Mouse (Mus musculus) C2C12 (cell line): ENCODE results near the gene Nln. TPM values are rescaled to one million over a fixed set of nuclear protein-coding genes. Genes with fewer than 3 reads are reported as not detected.

Experiments used
- H3K27me3 ChIP-seq: one replicate; pipeline ENCODE4 v1.6.1; 2011; ENCODE audit not compliant: control insufficient read depth, insufficient read depth, insufficient read length
- H3K36me3 ChIP-seq: one replicate; pipeline ENCODE4 v1.6.1; 2011; ENCODE audit not compliant: control insufficient read depth, insufficient read depth
- H3K4me3 ChIP-seq: one replicate; pipeline ENCODE4 v1.5.1; 2011; ENCODE audit warnings: mild to moderate bottlenecking, control low read depth; ENCODE audit not compliant: poor library complexity, insufficient read depth, severe bottlenecking
- H3K79me2 ChIP-seq: one replicate; pipeline ENCODE4 v1.6.1; 2011; ENCODE audit not compliant: control insufficient read depth, insufficient read depth
- H3K79me3 ChIP-seq: one replicate; pipeline ENCODE4 v1.6.1; 2011; ENCODE audit warnings: low read depth, control low read depth
- H3ac ChIP-seq: one replicate; pipeline ENCODE3; 2011; ENCODE audit warnings: low read depth; ENCODE audit not compliant: control insufficient read depth, insufficient read length
- CEBPB ChIP-seq: IDR thresholded peaks from one replicate; pipeline ENCODE4 v1.6.1; 2011; ENCODE audit warnings: low read depth, mild to moderate bottlenecking, control low read depth, moderate library complexity
- CTCF ChIP-seq: IDR thresholded peaks from one replicate; pipeline ENCODE4 v1.5.1; 2011; ENCODE audit not compliant: control insufficient read depth, insufficient read depth, insufficient read length
- FOSL1 ChIP-seq: IDR thresholded peaks from one replicate; pipeline ENCODE4 v1.8.0; 2011; ENCODE audit warnings: mild to moderate bottlenecking, low read length; ENCODE audit not compliant: poor library complexity, insufficient read depth, severe bottlenecking
- MAX ChIP-seq: IDR thresholded peaks from one replicate; pipeline ENCODE4 v1.6.1; 2011; ENCODE audit warnings: mild to moderate bottlenecking, control low read depth
- MYOD1 ChIP-seq: IDR thresholded peaks from one replicate; pipeline ENCODE4 v1.6.1; 2011; ENCODE audit warnings: low read depth; ENCODE audit not compliant: control insufficient read depth, insufficient read length
- MYOG ChIP-seq: IDR thresholded peaks from one replicate; pipeline ENCODE4 v1.6.1; 2011; ENCODE audit not compliant: control insufficient read depth, insufficient read length; ENCODE audit errors: extremely low read depth
- USF1 ChIP-seq: IDR thresholded peaks from one replicate; pipeline ENCODE4 v1.6.1; 2011; ENCODE audit warnings: low read depth, mild to moderate bottlenecking, control low read depth, moderate library complexity
- polyA plus RNA-seq: library from polyadenylated mRNA; unstranded; fragments of >200 nt; fragmentation: generic; extraction: Trizol; gene quantifications from one replicate; pipeline ENCODE4 v1.2.1, GENCODE M21; 2012; ENCODE audit warnings: missing spikeins

Nln gene
- polyA plus RNA-seq, 1 experiment = 13.9 TPM

DNA sequence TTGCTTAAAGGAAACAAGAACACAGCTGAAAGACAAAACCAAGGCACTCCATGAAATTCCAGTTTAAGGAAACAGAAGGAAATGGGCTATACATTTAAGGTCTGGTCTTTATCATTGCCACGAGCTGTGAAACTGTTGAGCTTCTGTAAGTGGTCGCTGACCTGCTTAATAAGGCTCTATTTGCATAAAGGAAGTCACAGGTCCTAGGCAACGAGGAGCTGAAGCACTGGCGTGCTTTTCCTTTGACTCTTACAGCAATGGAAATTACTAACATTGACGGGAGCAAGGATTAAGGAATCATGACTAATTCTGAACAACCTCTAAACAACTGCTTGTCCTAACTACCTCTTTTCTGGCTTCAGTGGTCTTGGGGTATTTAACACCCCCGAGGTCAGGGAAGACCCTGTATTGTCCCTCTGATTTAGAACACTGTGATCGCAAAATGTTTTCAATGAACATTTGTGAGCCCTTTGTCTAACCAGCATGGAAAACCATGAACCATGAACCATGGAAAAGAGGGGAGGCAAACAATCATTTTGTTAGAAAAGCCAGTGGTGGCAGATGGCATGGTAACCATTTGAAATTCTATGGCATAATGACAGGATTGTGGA, 90.8 kb downstream of the Nln start:
- no peak for TF ChIP-seq USF1
- TF ChIP-seq MYOG = no peak
- no peak for TF ChIP-seq FOSL1
- TF ChIP-seq MAX = no peak
- TF ChIP-seq CEBPB = no peak
- TF ChIP-seq MYOD1 = no peak
- no peak for TF ChIP-seq CTCF
- Histone ChIP-seq H3K4me3 (no peak overlapping the region), H3K36me3 (peaks cover 7% of the 10 kb centered on the region), H3ac (no peak overlapping the region), H3K79me2 (no peaks in the 10 kb centered on the region), H3K27me3 (no peaks in the 10 kb centered on the region), H3K79me3 (no peaks in the 10 kb centered on the region)

DNA sequence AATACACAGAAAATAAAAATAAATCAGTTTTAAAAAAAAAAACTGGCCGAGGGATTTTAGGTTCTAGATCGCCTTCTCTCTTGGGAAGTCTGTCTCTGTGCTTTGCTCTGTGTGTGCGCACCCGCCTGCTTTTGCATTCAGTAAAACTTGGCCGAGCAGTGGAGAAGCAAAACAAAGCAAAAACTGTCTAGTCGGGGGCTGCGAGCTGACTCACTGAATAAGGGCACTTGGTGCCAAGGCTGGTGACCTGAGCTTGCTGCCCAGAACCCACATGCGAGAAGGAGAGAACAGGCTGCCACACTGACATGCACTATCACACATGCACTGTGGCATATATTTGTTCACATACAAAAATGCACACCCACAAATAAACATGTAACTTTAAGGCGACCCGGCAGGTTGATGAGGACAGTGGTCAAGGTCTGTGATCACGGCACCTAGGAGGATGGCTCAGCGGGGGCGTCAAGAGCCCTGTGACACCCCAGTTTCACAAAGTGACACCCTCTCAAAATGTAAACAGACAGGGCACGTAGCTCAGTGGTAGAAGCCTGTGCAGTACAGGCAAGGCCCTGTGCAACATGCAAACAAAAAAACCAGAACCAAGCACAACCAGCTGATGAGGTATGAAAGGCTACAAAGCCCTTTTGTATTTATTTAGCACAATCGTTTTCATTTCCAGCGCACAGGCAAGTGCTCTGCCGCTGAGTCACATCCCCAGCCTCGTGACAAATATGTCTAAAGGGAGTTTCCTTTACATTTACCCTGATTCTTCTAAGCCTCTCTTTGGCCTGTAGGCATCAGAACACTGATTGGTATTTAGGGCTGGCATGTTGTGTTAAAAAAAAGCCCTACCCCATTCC, 93.9 kb downstream of the Nln start:
- H3K27me3 ChIP-seq = no peaks in the 10 kb centered on the region
- no peak overlapping the region for H3ac ChIP-seq
- no peaks in the 10 kb centered on the region for H3K36me3 ChIP-seq
- peak; percentile 42 for TF ChIP-seq USF1
- no peak for TF ChIP-seq CTCF
- no peaks in the 10 kb centered on the region for H3K79me2 ChIP-seq
- H3K4me3 ChIP-seq = no peak overlapping the region
- H3K79me3 ChIP-seq = no peaks in the 10 kb centered on the region

DNA sequence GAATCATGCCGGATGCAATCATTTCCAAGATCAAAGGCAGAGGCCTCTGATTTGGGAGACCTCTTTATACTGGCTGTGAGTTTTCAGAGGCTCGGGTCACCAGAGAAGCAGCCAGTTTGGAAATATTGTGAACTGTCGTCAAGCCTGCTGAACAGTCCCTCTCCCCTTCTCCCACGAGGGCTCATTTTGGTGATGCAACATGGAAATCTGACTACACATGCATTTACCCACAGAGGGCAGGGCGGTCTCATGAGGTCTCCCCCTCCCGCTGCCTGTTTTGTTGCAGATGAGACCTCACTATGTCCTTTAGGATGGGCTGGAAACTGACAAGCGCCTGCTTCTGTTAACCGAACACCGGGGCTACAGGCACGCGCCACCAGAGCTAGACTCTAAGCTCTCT, 95.4 kb downstream of the Nln start:
- Histone ChIP-seq H3K4me3 (no peak overlapping the region), H3K27me3 (no peaks in the 10 kb centered on the region)

DNA sequence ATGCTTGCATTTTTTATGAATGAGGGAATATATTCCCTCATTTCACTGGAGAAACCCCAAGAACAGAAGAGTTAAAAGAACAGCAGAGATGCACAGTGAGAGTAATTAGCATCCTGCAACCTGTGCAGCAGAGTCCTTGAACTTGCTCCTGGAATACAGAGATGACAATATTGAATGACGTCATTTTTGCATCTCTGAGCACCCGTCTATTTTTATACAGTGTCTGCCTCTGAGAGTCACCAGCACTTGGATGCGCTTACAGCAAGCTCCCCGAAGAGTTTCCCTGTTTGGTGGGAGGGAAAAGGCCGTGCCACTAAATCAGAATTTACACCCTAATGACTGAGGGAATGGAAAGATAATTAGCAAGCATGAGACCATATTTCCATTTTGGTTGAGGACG, 96.0 kb downstream of the Nln start:
- Histone ChIP-seq H3K36me3 (no peaks in the 10 kb centered on the region), H3K27me3 (no peaks in the 10 kb centered on the region), H3K79me3 (no peaks in the 10 kb centered on the region), H3ac (no peak overlapping the region), H3K4me3 (no peak overlapping the region), H3K79me2 (no peaks in the 10 kb centered on the region)
- TF ChIP-seq USF1 = no peak
- TF ChIP-seq MYOG = no peak
- no peak for TF ChIP-seq CTCF
- TF ChIP-seq CEBPB = no peak
- TF ChIP-seq MAX = no peak
- no peak for TF ChIP-seq MYOD1
- no peak for TF ChIP-seq FOSL1

More for the DNA sequence above, 95.4 kb downstream of the Nln start:
- H3K36me3 ChIP-seq = no peaks in the 10 kb centered on the region
- no peaks in the 10 kb centered on the region for H3K79me2 ChIP-seq
- no peaks in the 10 kb centered on the region for H3K79me3 ChIP-seq
- no peak for TF ChIP-seq USF1
- TF ChIP-seq MAX = no peak
- TF ChIP-seq MYOD1 = no peak
- no peak for TF ChIP-seq CEBPB
- no peak for TF ChIP-seq FOSL1
- no peak for TF ChIP-seq MYOG
- no peak for TF ChIP-seq CTCF
- H3ac ChIP-seq = no peak overlapping the region

DNA sequence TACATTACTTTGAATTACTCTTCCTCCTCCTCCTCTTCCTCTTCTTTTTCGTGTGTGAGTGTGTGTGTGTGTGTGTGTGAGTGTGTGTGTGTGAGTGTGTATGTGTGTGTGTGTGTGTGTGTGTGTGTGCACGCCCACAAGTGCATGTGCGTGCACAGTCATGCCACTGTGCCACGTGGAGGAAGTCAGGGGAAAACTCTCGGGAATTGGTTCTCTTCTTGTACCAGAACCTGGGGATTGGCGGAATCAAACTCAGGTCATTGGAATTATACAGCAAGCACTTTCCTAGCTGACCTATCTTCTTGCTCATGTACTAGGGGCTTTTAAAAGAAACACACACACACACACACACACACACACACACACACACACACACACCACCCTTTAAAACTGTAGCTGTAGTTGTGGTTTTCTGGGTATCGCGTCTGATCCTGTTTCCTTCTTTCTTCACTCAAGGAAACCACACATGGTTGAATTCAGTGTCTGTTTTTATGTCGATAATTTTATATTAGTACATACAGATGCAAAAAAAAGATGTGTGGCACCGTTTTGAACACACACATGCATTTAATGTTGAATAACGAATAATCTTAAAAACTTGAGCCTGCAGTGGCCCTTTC, 97.1 kb downstream of the Nln start:
- TF ChIP-seq MAX (no peak), USF1 (no peak), MYOG (no peak)
- Histone ChIP-seq H3K79me2 (no peaks in the 10 kb centered on the region), H3K79me3 (no peaks in the 10 kb centered on the region), H3K36me3 (no peaks in the 10 kb centered on the region), H3K4me3 (no peak overlapping the region), H3K27me3 (no peaks in the 10 kb centered on the region), H3ac (no peak overlapping the region)

DNA sequence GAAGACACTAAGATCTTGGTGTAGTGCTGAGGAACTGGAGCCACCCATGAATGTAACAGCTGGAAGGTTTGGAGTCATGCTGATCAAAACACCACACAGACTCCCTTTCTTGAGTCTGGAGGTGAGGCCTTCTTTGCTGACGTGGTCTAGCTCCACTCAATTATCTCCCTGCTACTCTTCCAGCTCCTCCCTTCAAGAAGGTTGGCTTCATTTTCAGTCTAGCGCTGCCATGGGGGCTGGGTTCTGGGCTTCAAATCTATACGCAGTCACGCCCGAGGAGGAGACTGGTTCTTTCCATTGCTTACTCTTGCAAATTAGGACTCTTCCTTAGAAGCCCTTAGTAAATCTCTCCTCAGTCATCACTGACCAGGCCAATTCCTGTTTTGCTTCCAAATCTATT, 98.1 kb downstream of the Nln start:
- Histone ChIP-seq H3K27me3 (no peaks in the 10 kb centered on the region), H3ac (no peak overlapping the region), H3K4me3 (no peak overlapping the region), H3K79me3 (no peaks in the 10 kb centered on the region), H3K79me2 (no peaks in the 10 kb centered on the region), H3K36me3 (no peaks in the 10 kb centered on the region)
- TF ChIP-seq CTCF (no peak), FOSL1 (no peak), MYOG (no peak), MAX (no peak), CEBPB (no peak)
